Mouse (Mus musculus): ENCODE measurements at regions not wholly inside any gene's neighbourhood (a gene's known extent, or its start where the extent isn't known, plus 50 kb on each side); places are given as distances from the start of the nearest gene placed in this dataset.

DNA sequence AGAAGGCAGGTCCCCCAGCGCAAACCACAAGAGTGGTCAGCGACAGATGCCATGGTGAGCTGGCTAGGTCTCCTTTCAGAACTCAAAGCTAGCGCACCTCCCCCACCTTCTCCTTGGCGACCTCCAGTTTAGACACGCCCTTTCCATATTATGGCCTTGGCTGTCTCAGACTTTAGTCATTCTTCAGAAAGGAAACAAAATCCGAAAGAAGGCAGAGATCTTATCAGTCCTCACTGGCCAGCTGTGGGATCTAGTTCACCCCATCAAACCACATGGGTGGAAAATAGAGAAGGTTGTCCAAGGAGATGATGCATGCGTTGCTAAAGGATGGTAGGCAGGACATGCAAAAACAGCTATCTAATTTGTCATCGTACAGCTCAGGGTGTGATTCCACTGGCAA, 166.5 kb downstream of the Etnk1 start:
- no peak for DNase-seq (ENCODE audit: low spot score)
- H3K9me3 ChIP-seq (replicated peaks) = no peaks in the 10 kb centered on the region
- H3K27ac ChIP-seq (replicated peaks) = no peak overlapping the region
- no peaks in the 10 kb centered on the region for H3K4me1 ChIP-seq
- no peaks in the 10 kb centered on the region for H3K27me3 ChIP-seq (ENCODE audit: low read depth, poor library complexity, severe bottlenecking)
- no peak overlapping the region for H3K4me3 ChIP-seq
- no peaks in the 10 kb centered on the region for H3K36me3 ChIP-seq
- 92% methylated on average over 8 of the region's 8 CpGs for WGBS

DNA sequence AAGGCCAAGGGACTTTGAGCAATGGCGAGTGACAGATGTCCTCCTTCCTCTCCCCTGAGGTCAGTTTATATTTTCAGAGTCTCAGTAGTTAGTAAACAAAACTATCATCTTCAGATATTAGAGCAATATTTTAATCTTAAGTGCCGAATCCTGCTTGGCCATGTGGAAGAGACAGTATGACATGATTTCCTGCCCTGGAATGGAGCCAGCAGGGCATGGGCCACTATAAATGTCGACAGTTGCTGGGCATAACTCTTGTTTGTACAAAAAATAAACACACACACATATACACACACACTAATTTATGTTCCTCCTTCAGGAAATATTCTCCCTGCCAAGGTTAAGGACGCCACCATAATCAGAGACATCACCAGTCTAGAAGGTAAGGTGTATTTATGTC, 169.6 kb downstream of the Etnk1 start:
- no peak overlapping the region for H3K4me3 ChIP-seq
- 84% methylated on average over 4 of the region's 4 CpGs for WGBS
- H3K27me3 ChIP-seq (ENCODE audit: low read depth, poor library complexity, severe bottlenecking) = no peaks in the 10 kb centered on the region
- H3K36me3 ChIP-seq = no peaks in the 10 kb centered on the region
- H3K27ac ChIP-seq (replicated peaks) = no peak overlapping the region
- H3K9me3 ChIP-seq (replicated peaks) = no peaks in the 10 kb centered on the region
- DNase-seq (ENCODE audit: low spot score) = no peak
- no peaks in the 10 kb centered on the region for H3K4me1 ChIP-seq

DNA sequence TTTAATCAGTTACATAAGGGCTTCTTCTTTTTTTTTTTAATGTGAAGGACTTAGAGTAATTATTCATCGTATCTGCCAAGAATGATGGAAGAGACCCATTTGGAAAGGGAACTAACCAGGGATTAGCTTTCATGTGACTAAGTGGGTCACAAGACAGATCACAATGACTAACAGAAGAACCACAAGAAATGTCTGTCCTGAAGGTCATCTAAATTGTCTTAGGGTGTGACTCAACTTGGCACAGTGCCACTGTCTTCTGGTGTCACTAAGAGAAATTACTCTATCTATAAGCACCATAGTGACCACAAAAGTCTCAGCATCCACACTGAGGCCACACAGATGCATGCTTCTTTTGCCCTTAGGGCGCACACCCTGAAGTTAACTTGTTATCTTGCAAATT, 182.0 kb downstream of the Etnk1 start:
- no peaks in the 10 kb centered on the region for H3K4me1 ChIP-seq
- H3K9me3 ChIP-seq (replicated peaks) = no peaks in the 10 kb centered on the region
- H3K27ac ChIP-seq (replicated peaks) = no peak overlapping the region
- DNase-seq (ENCODE audit: low spot score) = no peak
- H3K27me3 ChIP-seq (ENCODE audit: low read depth, poor library complexity, severe bottlenecking) = no peaks in the 10 kb centered on the region
- WGBS = 94% methylated on average over 2 of the region's 2 CpGs
- no peaks in the 10 kb centered on the region for H3K36me3 ChIP-seq
- no peak overlapping the region for H3K4me3 ChIP-seq

DNA sequence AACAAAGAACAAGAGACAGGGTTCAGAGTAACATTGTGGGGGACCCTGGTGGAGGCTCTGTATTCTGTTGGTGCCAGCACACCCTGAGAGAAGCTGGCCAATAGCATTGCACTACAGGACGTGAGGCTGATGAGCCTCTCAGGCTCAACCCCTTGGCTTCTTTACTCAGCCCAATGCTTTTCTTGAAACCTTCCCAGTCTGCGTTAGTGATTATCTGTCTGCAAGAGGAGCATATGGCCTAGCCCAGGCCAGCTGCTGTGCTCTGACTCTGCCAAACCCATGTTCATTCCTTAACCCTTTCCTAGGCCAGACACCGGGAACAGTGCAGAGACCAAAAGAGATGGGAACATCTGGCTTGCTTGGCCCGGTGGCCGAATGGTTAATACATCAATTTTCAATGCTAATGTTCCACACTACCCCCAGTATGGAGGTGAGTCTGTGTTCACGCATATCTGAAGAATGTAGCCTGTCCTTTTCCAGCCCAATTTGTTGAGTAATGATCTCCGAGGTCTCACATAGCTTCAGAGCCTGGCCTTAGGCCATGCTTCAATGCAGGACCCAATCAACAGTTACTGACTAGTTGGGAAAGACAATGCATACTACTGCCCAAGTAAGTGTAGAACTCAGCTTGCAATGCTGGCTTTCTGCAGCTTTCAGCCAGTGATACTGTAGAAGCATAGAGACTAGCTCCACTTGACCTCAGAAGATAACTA, 192.5 kb downstream of the Etnk1 start:
- Histone ChIP-seq H3K9me3 (replicated peaks) (peaks cover 4% of the 10 kb centered on the region; the same call in 1 of the 2 replicates), H3K27me3 (ENCODE audit: low read depth, poor library complexity, severe bottlenecking) (no peaks in the 10 kb centered on the region), H3K4me1 (peaks cover 2% of the 10 kb centered on the region; the same call in 1 of the 2 replicates), H3K27ac (replicated peaks) (peak overlapping the region; percentile 46; the same call in 1 of the 2 replicates), H3K4me3 (no peak overlapping the region), H3K36me3 (no peaks in the 10 kb centered on the region)
- DNase-seq (ENCODE audit: low spot score) = no peak
- WGBS = 78% methylated on average over 7 of the region's 7 CpGs

DNA sequence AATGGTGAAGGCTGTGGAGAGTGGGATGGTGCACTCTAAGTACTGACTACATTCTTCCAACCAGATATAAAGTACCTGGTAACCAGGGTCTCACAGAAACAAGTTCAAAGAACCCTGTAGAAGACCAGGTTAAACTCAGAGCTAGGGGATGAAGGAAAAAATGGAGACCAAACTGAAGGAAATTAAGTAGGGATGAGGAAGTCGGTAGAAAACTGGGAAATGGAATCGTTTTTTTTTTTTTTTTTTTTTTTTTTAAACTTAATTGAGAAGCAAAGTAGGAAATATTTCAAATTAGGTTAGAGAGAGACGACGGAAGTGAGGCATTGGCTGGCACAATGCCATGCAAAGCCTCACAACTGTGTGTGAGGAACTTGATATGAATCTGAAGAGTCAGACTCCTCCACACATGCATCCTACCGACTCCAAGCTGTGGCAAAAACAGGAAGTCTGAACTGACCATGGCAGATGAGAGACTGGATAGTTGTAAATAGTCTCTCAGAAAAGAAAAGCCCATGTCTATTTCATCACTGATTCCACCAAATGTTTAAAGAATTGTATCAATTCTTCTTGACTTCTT, 194.2 kb downstream of the Etnk1 start:
- no peaks in the 10 kb centered on the region; the same call in 1 of the 2 replicates for H3K4me1 ChIP-seq
- DNase-seq (ENCODE audit: low spot score) = no peak
- H3K27ac ChIP-seq (replicated peaks) = no peak overlapping the region
- no peak overlapping the region for H3K4me3 ChIP-seq
- no peaks in the 10 kb centered on the region for H3K36me3 ChIP-seq
- 92% methylated on average over 5 of the region's 5 CpGs for WGBS
- peaks cover 4% of the 10 kb centered on the region; the same call in 1 of the 2 replicates for H3K9me3 ChIP-seq (replicated peaks)
- no peaks in the 10 kb centered on the region for H3K27me3 ChIP-seq (ENCODE audit: low read depth, poor library complexity, severe bottlenecking)

DNA sequence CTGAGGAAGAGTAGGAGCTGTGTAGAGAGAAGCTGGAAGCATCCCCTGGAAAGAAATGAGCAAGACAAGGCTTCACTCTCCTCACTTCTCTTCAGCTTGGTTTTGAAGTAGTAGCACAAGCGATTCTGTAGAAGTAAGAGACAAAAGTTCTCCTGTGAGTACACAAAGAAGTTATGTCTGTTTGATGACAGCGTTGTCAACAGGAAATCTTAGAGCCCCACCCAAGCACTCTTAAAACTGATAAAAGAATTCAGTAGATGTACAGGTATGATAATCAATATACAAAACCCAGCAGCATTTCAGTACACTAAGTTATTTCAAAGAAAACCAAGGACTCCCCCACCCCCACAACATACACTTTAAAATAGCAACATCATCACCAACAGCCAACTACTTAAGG, 194.9 kb downstream of the Etnk1 start:
- H3K27me3 ChIP-seq (ENCODE audit: low read depth, poor library complexity, severe bottlenecking) = no peaks in the 10 kb centered on the region
- DNase-seq (ENCODE audit: low spot score) = no peak
- no peak overlapping the region for H3K27ac ChIP-seq (replicated peaks)
- peaks cover 4% of the 10 kb centered on the region; the same call in 1 of the 2 replicates for H3K9me3 ChIP-seq (replicated peaks)
- no peaks in the 10 kb centered on the region for H3K36me3 ChIP-seq
- 92% methylated on average over 2 of the region's 2 CpGs for WGBS
- no peaks in the 10 kb centered on the region; the same call in 1 of the 2 replicates for H3K4me1 ChIP-seq
- H3K4me3 ChIP-seq = no peak overlapping the region

DNA sequence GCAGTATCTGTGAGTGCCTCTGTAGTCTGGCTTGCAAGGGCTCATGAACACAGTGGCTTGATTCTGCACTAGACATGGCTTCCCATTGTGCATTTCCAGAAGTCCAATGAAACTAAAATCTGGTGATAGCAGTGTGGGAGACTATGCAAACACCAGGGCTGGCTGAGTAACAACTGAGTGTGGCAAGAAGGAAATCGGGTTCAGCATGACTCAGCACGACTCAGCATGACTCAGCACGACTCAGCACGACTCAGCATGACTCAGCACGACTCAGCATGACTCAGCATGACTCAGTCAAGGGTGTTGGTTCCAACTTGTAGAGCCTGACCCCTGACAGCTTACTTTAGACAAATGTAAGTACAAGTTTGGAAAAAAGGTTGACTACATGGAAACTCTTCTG, 198.8 kb downstream of the Etnk1 start:
- Histone ChIP-seq H3K27ac (replicated peaks) (no peak overlapping the region), H3K9me3 (replicated peaks) (no peaks in the 10 kb centered on the region), H3K27me3 (ENCODE audit: low read depth, poor library complexity, severe bottlenecking) (no peaks in the 10 kb centered on the region), H3K4me1 (peaks cover 11% of the 10 kb centered on the region), H3K4me3 (no peak overlapping the region), H3K36me3 (no peaks in the 10 kb centered on the region)
- DNase-seq (ENCODE audit: low spot score) = no peak
- 90% methylated on average over 5 of the region's 5 CpGs for WGBS

DNA sequence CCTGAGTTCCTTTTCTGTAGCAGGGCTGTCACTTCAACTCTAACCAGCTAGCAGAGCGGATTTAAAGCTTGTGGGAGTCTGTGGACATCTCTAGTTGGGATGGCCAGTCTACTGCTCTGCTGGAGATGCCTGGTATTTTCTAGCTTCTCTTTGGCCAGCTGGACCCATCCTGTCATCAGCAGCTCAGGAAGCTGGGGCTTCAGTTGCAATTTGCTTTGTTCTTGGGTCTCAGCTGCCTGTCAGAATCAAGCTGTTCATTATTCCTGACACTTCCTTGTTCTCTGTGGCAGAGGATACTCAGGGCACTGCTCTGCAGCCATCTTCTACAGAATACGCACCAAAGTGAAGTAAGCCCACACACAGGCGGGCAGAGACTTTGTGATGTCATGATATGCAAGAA, 200.8 kb downstream of the Etnk1 start:
- H3K27me3 ChIP-seq (ENCODE audit: low read depth, poor library complexity, severe bottlenecking) = no peaks in the 10 kb centered on the region
- H3K4me3 ChIP-seq = no peak overlapping the region
- H3K36me3 ChIP-seq = no peaks in the 10 kb centered on the region
- H3K27ac ChIP-seq (replicated peaks) = 0 out of 2 replicates have a peak overlapping the region, but pooled peaks have one; percentile 30
- 67% methylated on average over 3 of the region's 3 CpGs for WGBS
- H3K9me3 ChIP-seq (replicated peaks) = no peaks in the 10 kb centered on the region
- DNase-seq (ENCODE audit: low spot score) = no peak
- peaks cover 21% of the 10 kb centered on the region for H3K4me1 ChIP-seq

DNA sequence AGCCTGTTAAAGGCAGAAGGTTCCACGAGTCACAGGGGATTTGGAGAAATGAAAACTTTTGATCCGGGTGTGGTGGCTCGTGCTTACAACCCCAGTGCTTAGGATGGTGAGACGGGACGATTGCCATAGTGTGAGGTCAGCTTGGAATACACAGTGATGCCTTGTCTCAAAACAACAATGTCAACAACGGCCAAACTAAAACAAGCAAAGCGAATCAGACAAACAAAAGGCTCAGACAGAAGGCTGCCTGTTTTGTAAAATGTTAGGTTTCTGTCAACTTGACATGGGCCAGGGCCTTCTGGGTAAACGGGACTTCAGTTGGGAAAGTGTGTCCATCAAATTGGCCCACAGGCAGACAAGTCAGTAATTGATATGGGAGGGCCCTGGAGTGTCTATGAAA, 201.6 kb downstream of the Etnk1 start:
- H3K27ac ChIP-seq (replicated peaks) = no peak overlapping the region
- H3K27me3 ChIP-seq (ENCODE audit: low read depth, poor library complexity, severe bottlenecking) = no peaks in the 10 kb centered on the region
- 84% methylated on average over 8 of the region's 8 CpGs for WGBS
- H3K36me3 ChIP-seq = no peaks in the 10 kb centered on the region
- no peaks in the 10 kb centered on the region for H3K9me3 ChIP-seq (replicated peaks)
- H3K4me1 ChIP-seq = peaks cover 24% of the 10 kb centered on the region
- no peak overlapping the region for H3K4me3 ChIP-seq
- DNase-seq (ENCODE audit: low spot score) = no peak

DNA sequence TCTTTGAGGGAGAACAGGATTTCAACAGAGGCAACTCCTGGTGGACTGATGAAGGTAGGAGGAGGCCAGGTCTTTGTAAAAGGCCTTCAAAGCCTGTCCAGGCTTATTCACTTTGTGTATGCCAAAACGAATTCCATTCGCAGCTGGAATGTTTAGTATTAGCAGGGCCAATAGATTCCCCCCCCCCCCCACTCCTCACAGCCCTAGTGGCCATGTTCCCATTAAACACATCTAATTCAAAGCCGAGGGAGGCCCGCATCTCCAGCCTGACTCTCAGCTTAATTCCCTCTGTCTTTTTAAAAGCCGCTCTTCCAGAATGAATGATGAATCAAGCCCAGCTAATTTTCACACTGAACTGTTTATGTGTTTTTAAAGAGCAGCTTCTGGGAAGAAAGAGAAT, 205.5 kb downstream of the Etnk1 start:
- peak; percentile 23 for DNase-seq (ENCODE audit: low spot score)
- WGBS = 30% methylated on average over 5 of the region's 5 CpGs
- Histone ChIP-seq H3K9me3 (replicated peaks) (no peaks in the 10 kb centered on the region), H3K27me3 (ENCODE audit: low read depth, poor library complexity, severe bottlenecking) (no peaks in the 10 kb centered on the region), H3K27ac (replicated peaks) (no peak overlapping the region), H3K4me1 (peaks cover 23% of the 10 kb centered on the region), H3K36me3 (no peaks in the 10 kb centered on the region), H3K4me3 (no peak overlapping the region)

DNA sequence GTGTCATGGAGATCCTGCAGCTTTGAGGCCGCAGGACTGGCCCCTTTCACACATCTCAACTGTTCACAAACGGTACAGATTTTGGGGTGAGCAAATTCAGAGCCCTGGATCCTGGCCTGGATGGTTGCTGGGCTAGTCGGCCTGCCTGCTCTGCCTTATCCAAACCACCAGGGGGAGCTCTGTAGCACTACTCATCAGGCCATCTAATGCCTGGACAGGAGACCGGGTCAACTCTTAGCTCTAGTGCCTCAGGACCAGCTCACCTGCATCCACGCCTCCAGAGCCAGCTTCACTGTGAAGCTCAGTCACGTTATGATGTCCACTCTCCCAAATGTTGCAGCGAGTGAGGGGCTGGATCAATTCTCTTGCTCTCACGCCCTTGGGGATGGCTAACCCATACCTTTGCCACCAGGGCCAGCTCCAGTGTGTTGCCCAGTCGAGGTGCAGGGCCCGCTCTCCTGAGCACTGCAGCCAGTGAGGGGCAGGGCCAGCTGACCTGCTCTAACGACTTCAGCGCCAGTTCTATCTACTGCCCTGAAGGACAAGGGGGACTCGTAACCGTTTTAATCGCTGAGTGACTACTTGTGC, 206.8 kb downstream of the Etnk1 start:
- H3K4me3 ChIP-seq = no peak overlapping the region
- 62% methylated on average over 15 of the region's 15 CpGs for WGBS
- H3K9me3 ChIP-seq (replicated peaks) = no peaks in the 10 kb centered on the region
- H3K27ac ChIP-seq (replicated peaks) = no peak overlapping the region
- H3K4me1 ChIP-seq = peaks cover 16% of the 10 kb centered on the region
- H3K36me3 ChIP-seq = no peaks in the 10 kb centered on the region
- peak; percentile 63 for DNase-seq (ENCODE audit: low spot score)
- no peaks in the 10 kb centered on the region for H3K27me3 ChIP-seq (ENCODE audit: low read depth, poor library complexity, severe bottlenecking)

DNA sequence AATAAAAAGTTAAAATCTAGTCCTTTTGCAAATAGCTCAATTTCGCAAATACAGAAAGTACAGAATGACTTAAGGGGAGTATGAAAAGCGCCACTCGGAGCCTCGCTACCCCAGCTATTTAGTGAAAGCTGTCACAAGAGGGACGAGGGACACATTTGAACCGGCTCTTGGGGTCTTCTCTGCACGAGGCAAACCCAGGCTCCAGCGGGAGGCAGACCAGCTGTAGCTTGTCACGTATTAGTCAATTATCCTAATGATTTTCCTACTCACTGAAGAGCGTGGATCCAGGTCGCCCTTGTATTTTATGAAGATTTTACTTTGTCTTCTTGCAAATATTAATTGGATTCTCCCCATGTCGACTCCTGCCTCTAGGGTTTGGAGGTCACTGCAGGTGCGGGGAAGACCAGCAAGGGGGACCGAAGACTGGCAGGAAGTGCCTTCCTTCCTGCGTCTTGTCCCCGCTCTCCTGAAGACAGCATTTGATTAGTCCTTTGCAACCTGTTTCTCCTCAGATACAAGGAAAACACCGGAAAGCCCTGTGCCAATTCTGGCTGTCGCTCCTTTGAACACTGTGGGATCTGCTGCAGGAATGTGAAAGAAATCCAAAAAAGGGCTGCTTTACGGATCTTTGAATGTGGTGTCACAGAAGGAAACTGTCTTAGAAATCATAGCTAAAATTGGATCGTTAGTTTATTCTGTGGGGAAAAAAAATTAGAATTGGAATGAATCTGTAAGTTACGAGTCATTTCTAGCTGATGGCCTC, 209.1 kb downstream of the Etnk1 start:
- no peaks in the 10 kb centered on the region for H3K36me3 ChIP-seq
- H3K9me3 ChIP-seq (replicated peaks) = no peaks in the 10 kb centered on the region
- no peak for DNase-seq (ENCODE audit: low spot score)
- peaks cover 23% of the 10 kb centered on the region for H3K4me1 ChIP-seq
- WGBS = 88% methylated on average over 21 of the region's 21 CpGs
- H3K27ac ChIP-seq (replicated peaks) = no peak overlapping the region
- no peaks in the 10 kb centered on the region for H3K27me3 ChIP-seq (ENCODE audit: low read depth, poor library complexity, severe bottlenecking)
- no peak overlapping the region for H3K4me3 ChIP-seq

DNA sequence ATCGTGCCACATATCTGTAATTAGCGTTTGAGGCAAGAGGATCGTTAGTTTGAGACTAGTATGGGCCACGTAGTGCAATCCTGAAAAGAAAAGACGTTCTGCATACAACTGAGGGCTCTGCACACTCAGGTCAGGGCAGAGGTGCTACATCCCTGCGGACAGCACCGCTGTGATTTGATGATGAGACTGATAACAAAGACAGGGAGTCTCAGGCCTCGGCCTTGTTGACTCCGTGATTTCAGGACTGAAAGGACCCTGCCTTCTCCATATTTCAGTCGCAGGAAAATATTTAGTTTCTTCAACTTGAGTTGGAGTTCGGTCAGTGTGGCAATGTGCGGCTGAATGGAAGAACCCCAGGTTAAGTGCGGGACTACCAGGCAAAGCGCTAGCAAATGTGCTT, 210.1 kb downstream of the Etnk1 start:
- H3K36me3 ChIP-seq = no peaks in the 10 kb centered on the region
- no peaks in the 10 kb centered on the region for H3K9me3 ChIP-seq (replicated peaks)
- peaks cover 19% of the 10 kb centered on the region for H3K4me1 ChIP-seq
- H3K27ac ChIP-seq (replicated peaks) = no peak overlapping the region
- H3K27me3 ChIP-seq (ENCODE audit: low read depth, poor library complexity, severe bottlenecking) = no peaks in the 10 kb centered on the region
- WGBS = 94% methylated on average over 14 of the region's 14 CpGs
- H3K4me3 ChIP-seq = no peak overlapping the region
- DNase-seq (ENCODE audit: low spot score) = no peak
